Mouse (Mus musculus): ENCODE measurements at regions not wholly inside any gene's neighbourhood (a gene's known extent, or its start where the extent isn't known, plus 50 kb on each side); places are given as distances from the start of the nearest gene placed in this dataset.

GRCm38 (mm10) chr17:14532298-14532978 is 161.6 kb downstream of the Thbs2 start:
- no peak overlapping the region for H3K9ac ChIP-seq (ENCODE audit: low read depth, low read length)
- H3K36me3 ChIP-seq (ENCODE audit: control insufficient read depth, insufficient read depth, low read length): no peaks in the 10 kb centered on the region
- no peak for DNase-seq (ENCODE audit: low spot score)
- no peaks in the 10 kb centered on the region for H3K9me3 ChIP-seq (ENCODE audit: control insufficient read depth, low read length)
- H3K4me3 ChIP-seq (ENCODE audit: low read depth, low read length): no peak overlapping the region
- no peak overlapping the region for H3K27ac ChIP-seq (ENCODE audit: low read depth, low read length)
- no peak for ATAC-seq (replicated peaks; ENCODE audit: low FRiP score)
- no peak overlapping the region for H3K4me2 ChIP-seq
- H3K27me3 ChIP-seq (replicated peaks; ENCODE audit: control insufficient read depth, insufficient read depth, low read length): no peaks in the 10 kb centered on the region
- no peaks in the 10 kb centered on the region for H3K4me1 ChIP-seq (replicated peaks; ENCODE audit: control insufficient read depth, insufficient read depth, low read length)
- WGBS: 69% methylated on average over 8 of the region's 8 CpGs

- 69% methylated on average over 3 of the region's 3 CpGs for WGBS
Observed at GRCm38 (mm10) chr17:14531796-14532195, 162.2 kb downstream of the Thbs2 start.

GRCm38 (mm10) chr17:14527691-14528090 is 166.3 kb downstream of the Thbs2 start:
- no peaks in the 10 kb centered on the region for H3K27me3 ChIP-seq (replicated peaks; ENCODE audit: control insufficient read depth, insufficient read depth, low read length)
- H3K9ac ChIP-seq (ENCODE audit: low read depth, low read length): no peak overlapping the region
- H3K9me3 ChIP-seq (ENCODE audit: control insufficient read depth, low read length): no peaks in the 10 kb centered on the region
- no peaks in the 10 kb centered on the region for H3K4me1 ChIP-seq (replicated peaks; ENCODE audit: control insufficient read depth, insufficient read depth, low read length)
- H3K4me3 ChIP-seq (ENCODE audit: low read depth, low read length): no peak overlapping the region
- H3K4me2 ChIP-seq: no peak overlapping the region
- DNase-seq (ENCODE audit: low spot score) (no peak), ATAC-seq (replicated peaks; ENCODE audit: low FRiP score) (no peak)
- WGBS: 76% methylated on average over 2 of the region's 2 CpGs
- H3K36me3 ChIP-seq (ENCODE audit: control insufficient read depth, insufficient read depth, low read length): no peaks in the 10 kb centered on the region
- H3K27ac ChIP-seq (ENCODE audit: low read depth, low read length): no peak overlapping the region

More at GRCm38 (mm10) chr17:14531796-14532195, 162.2 kb downstream of the Thbs2 start:
- no peak overlapping the region for H3K4me3 ChIP-seq (ENCODE audit: low read depth, low read length)
- no peak overlapping the region for H3K9ac ChIP-seq (ENCODE audit: low read depth, low read length)
- no peak for DNase-seq (ENCODE audit: low spot score)
- H3K27me3 ChIP-seq (replicated peaks; ENCODE audit: control insufficient read depth, insufficient read depth, low read length): no peaks in the 10 kb centered on the region
- ATAC-seq (replicated peaks; ENCODE audit: low FRiP score): no peak
- H3K4me1 ChIP-seq (replicated peaks; ENCODE audit: control insufficient read depth, insufficient read depth, low read length): no peaks in the 10 kb centered on the region
- no peak overlapping the region for H3K4me2 ChIP-seq
- H3K9me3 ChIP-seq (ENCODE audit: control insufficient read depth, low read length): no peaks in the 10 kb centered on the region
- H3K36me3 ChIP-seq (ENCODE audit: control insufficient read depth, insufficient read depth, low read length): no peaks in the 10 kb centered on the region
- H3K27ac ChIP-seq (ENCODE audit: low read depth, low read length): no peak overlapping the region

- DNase-seq (ENCODE audit: low spot score): no peak
- 80% methylated on average over 7 of the region's 7 CpGs for WGBS
- H3K27me3 ChIP-seq (replicated peaks; ENCODE audit: control insufficient read depth, insufficient read depth, low read length): no peaks in the 10 kb centered on the region
- no peak overlapping the region for H3K9ac ChIP-seq (ENCODE audit: low read depth, low read length)
- ATAC-seq (replicated peaks; ENCODE audit: low FRiP score): no peak
- no peak overlapping the region for H3K4me3 ChIP-seq (ENCODE audit: low read depth, low read length)
- H3K9me3 ChIP-seq (ENCODE audit: control insufficient read depth, low read length): no peaks in the 10 kb centered on the region
- no peaks in the 10 kb centered on the region for H3K36me3 ChIP-seq (ENCODE audit: control insufficient read depth, insufficient read depth, low read length)
- no peak overlapping the region for H3K4me2 ChIP-seq
- H3K4me1 ChIP-seq (replicated peaks; ENCODE audit: control insufficient read depth, insufficient read depth, low read length): no peaks in the 10 kb centered on the region
- H3K27ac ChIP-seq (ENCODE audit: low read depth, low read length): no peak overlapping the region
Observed at GRCm38 (mm10) chr17:14525255-14525654, 168.8 kb downstream of the Thbs2 start.

- Histone ChIP-seq H3K4me1 (replicated peaks; ENCODE audit: control insufficient read depth, insufficient read depth, low read length) (no peaks in the 10 kb centered on the region), H3K36me3 (ENCODE audit: control insufficient read depth, insufficient read depth, low read length) (no peaks in the 10 kb centered on the region), H3K27me3 (replicated peaks; ENCODE audit: control insufficient read depth, insufficient read depth, low read length) (no peaks in the 10 kb centered on the region), H3K27ac (ENCODE audit: low read depth, low read length) (no peak overlapping the region), H3K4me2 (no peak overlapping the region), H3K9ac (ENCODE audit: low read depth, low read length) (no peak overlapping the region), H3K9me3 (ENCODE audit: control insufficient read depth, low read length) (no peaks in the 10 kb centered on the region), H3K4me3 (ENCODE audit: low read depth, low read length) (no peak overlapping the region)
- ATAC-seq (replicated peaks; ENCODE audit: low FRiP score) (no peak), DNase-seq (ENCODE audit: low spot score) (no peak)
- 46% methylated on average over 13 of the region's 13 CpGs for WGBS
Observed at GRCm38 (mm10) chr17:14524426-14525236, 169.4 kb downstream of the Thbs2 start.

GRCm38 (mm10) chr17:14522011-14522410 is 172.0 kb downstream of the Thbs2 start:
- WGBS: 56% methylated on average over 2 of the region's 2 CpGs
- H3K27me3 ChIP-seq (replicated peaks; ENCODE audit: control insufficient read depth, insufficient read depth, low read length): no peaks in the 10 kb centered on the region

GRCm38 (mm10) chr17:14520565-14520964 is 173.5 kb downstream of the Thbs2 start:
- H3K9ac ChIP-seq (ENCODE audit: low read depth, low read length): no peak overlapping the region
- no peak for DNase-seq (ENCODE audit: low spot score)
- H3K27ac ChIP-seq (ENCODE audit: low read depth, low read length): no peak overlapping the region
- 8% methylated on average over 5 of the region's 5 CpGs for WGBS
- H3K9me3 ChIP-seq (ENCODE audit: control insufficient read depth, low read length): no peaks in the 10 kb centered on the region
- H3K4me3 ChIP-seq (ENCODE audit: low read depth, low read length): no peak overlapping the region
- no peaks in the 10 kb centered on the region for H3K27me3 ChIP-seq (replicated peaks; ENCODE audit: control insufficient read depth, insufficient read depth, low read length)
- no peak overlapping the region for H3K4me2 ChIP-seq
- H3K4me1 ChIP-seq (replicated peaks; ENCODE audit: control insufficient read depth, insufficient read depth, low read length): no peaks in the 10 kb centered on the region
- H3K36me3 ChIP-seq (ENCODE audit: control insufficient read depth, insufficient read depth, low read length): no peaks in the 10 kb centered on the region
- no peak for ATAC-seq (replicated peaks; ENCODE audit: low FRiP score)

More at GRCm38 (mm10) chr17:14522011-14522410, 172.0 kb downstream of the Thbs2 start:
- Histone ChIP-seq H3K4me1 (replicated peaks; ENCODE audit: control insufficient read depth, insufficient read depth, low read length) (no peaks in the 10 kb centered on the region), H3K9me3 (ENCODE audit: control insufficient read depth, low read length) (no peaks in the 10 kb centered on the region), H3K27ac (ENCODE audit: low read depth, low read length) (no peak overlapping the region), H3K36me3 (ENCODE audit: control insufficient read depth, insufficient read depth, low read length) (no peaks in the 10 kb centered on the region), H3K4me3 (ENCODE audit: low read depth, low read length) (no peak overlapping the region), H3K9ac (ENCODE audit: low read depth, low read length) (no peak overlapping the region), H3K4me2 (no peak overlapping the region)
- no peak for DNase-seq (ENCODE audit: low spot score)
- no peak for ATAC-seq (replicated peaks; ENCODE audit: low FRiP score)

- Histone ChIP-seq H3K36me3 (ENCODE audit: control insufficient read depth, insufficient read depth, low read length) (no peaks in the 10 kb centered on the region), H3K4me2 (no peak overlapping the region), H3K4me3 (ENCODE audit: low read depth, low read length) (no peak overlapping the region), H3K27me3 (replicated peaks; ENCODE audit: control insufficient read depth, insufficient read depth, low read length) (no peaks in the 10 kb centered on the region), H3K27ac (ENCODE audit: low read depth, low read length) (no peak overlapping the region), H3K9me3 (ENCODE audit: control insufficient read depth, low read length) (no peaks in the 10 kb centered on the region), H3K9ac (ENCODE audit: low read depth, low read length) (no peak overlapping the region), H3K4me1 (replicated peaks; ENCODE audit: control insufficient read depth, insufficient read depth, low read length) (no peaks in the 10 kb centered on the region)
- no peak for ATAC-seq (replicated peaks; ENCODE audit: low FRiP score)
- DNase-seq (ENCODE audit: low spot score): no peak
- 82% methylated on average over 4 of the region's 4 CpGs for WGBS
Observed at GRCm38 (mm10) chr17:14519367-14519766, 174.7 kb downstream of the Thbs2 start.

- WGBS: 81% methylated on average over 12 of the region's 12 CpGs
- Histone ChIP-seq H3K27me3 (replicated peaks; ENCODE audit: control insufficient read depth, insufficient read depth, low read length) (no peaks in the 10 kb centered on the region), H3K9ac (ENCODE audit: low read depth, low read length) (no peak overlapping the region), H3K36me3 (ENCODE audit: control insufficient read depth, insufficient read depth, low read length) (no peaks in the 10 kb centered on the region), H3K9me3 (ENCODE audit: control insufficient read depth, low read length) (no peaks in the 10 kb centered on the region), H3K27ac (ENCODE audit: low read depth, low read length) (no peak overlapping the region), H3K4me3 (ENCODE audit: low read depth, low read length) (no peak overlapping the region), H3K4me1 (replicated peaks; ENCODE audit: control insufficient read depth, insufficient read depth, low read length) (no peaks in the 10 kb centered on the region), H3K4me2 (no peak overlapping the region)
- ATAC-seq (replicated peaks; ENCODE audit: low FRiP score) (no peak), DNase-seq (ENCODE audit: low spot score) (no peak)
Observed at GRCm38 (mm10) chr17:14518216-14518615, 175.8 kb downstream of the Thbs2 start.
